Mouse (Mus musculus): ENCODE measurements around the gene Sae1. TPM values are rescaled to one million over a fixed set of nuclear protein-coding genes. Genes with fewer than 3 reads are reported as not detected.

The Sae1 gene
- total RNA-seq, 2 experiments from 2014 or later: 104 to 111 TPM

- intact Hi-C loops (cut with DNase I): no loop called here
- no peak for DNase-seq (ENCODE audit: low spot score in 2 of 2)
Measured at GRCm38 (mm10) chr7:16366669-16367068, 20.9 kb downstream of the Sae1 start.

GRCm38 (mm10) chr7:16366133-16366646 lies 21.4 kb downstream of the Sae1 start:
- DNase-seq (ENCODE audit: low spot score in 2 of 2): no peak
- intact Hi-C loops (cut with DNase I): no loop called here

- DNase-seq (ENCODE audit: low spot score in 2 of 2): no peak
- intact Hi-C loops (cut with DNase I): no loop called here
Measured at GRCm38 (mm10) chr7:16364901-16365500, 22.6 kb downstream of the Sae1 start.

- intact Hi-C loops (cut with DNase I): no loop called here
- no peak for DNase-seq (ENCODE audit: low spot score in 2 of 2)
Measured at GRCm38 (mm10) chr7:16364319-16364718, 23.3 kb downstream of the Sae1 start.

- intact Hi-C loops (cut with DNase I): no loop called here
- no peak for DNase-seq (ENCODE audit: low spot score in 2 of 2)
Measured at GRCm38 (mm10) chr7:16357602-16358001, 30.0 kb downstream of the Sae1 start.

GRCm38 (mm10) chr7:16355854-16356594 lies 31.6 kb downstream of the Sae1 start:
- intact Hi-C loops (cut with DNase I): no loop called here
- DNase-seq (ENCODE audit: low spot score in 2 of 2): no peak

GRCm38 (mm10) chr7:16349999-16350398 lies 37.6 kb downstream of the Sae1 start:
- DNase-seq (ENCODE audit: low spot score in 2 of 2): no peak
- intact Hi-C loops (cut with DNase I): no loop called here

GRCm38 (mm10) chr7:16345297-16345696 lies 42.3 kb downstream of the Sae1 start:
- intact Hi-C loops (cut with DNase I): no loop called here
- DNase-seq (ENCODE audit: low spot score in 2 of 2): no peak

GRCm38 (mm10) chr7:16344598-16344997 lies 43.0 kb downstream of the Sae1 start:
- intact Hi-C loops (cut with DNase I): no loop called here

GRCm38 (mm10) chr7:16337733-16338132 lies 49.9 kb downstream of the Sae1 start:
- no peak for DNase-seq (ENCODE audit: low spot score in 2 of 2)
- intact Hi-C loops (cut with DNase I): no loop called here

More at GRCm38 (mm10) chr7:16344598-16344997, 43.0 kb downstream of the Sae1 start:
- DNase-seq (ENCODE audit: low spot score in 2 of 2): no peak

- no peak for DNase-seq (ENCODE audit: low spot score in 2 of 2)
- intact Hi-C loops (cut with DNase I): no loop called here
Measured at GRCm38 (mm10) chr7:16329146-16329545, 58.5 kb downstream of the Sae1 start.

GRCm38 (mm10) chr7:16326607-16326971 lies 61.0 kb downstream of the Sae1 start:
- intact Hi-C loops (cut with DNase I): loop anchor here (1.0 kb wide), 1 partner anchor 32 kb away; no protein-coding TSS in a partner anchor
- no peak for DNase-seq (ENCODE audit: low spot score in 2 of 2)

- peak; percentile 15 to 35 for DNase-seq (ENCODE audit: low spot score in 2 of 2)
- intact Hi-C loops (cut with DNase I): loop anchor here (1.0 kb wide), 1 partner anchor 32 kb away; no protein-coding TSS in a partner anchor
Measured at GRCm38 (mm10) chr7:16325920-16326606, 61.5 kb downstream of the Sae1 start.

GRCm38 (mm10) chr7:16324661-16325060 lies 62.9 kb downstream of the Sae1 start:
- DNase-seq (ENCODE audit: low spot score in 2 of 2): no peak
- intact Hi-C loops (cut with DNase I): no loop called here

- intact Hi-C loops (cut with DNase I): no loop called here
- no peak for DNase-seq (ENCODE audit: low spot score in 2 of 2)
Measured at GRCm38 (mm10) chr7:16320479-16320878, 67.1 kb downstream of the Sae1 start.

GRCm38 (mm10) chr7:16319216-16319615 lies 68.4 kb downstream of the Sae1 start:
- DNase-seq (ENCODE audit: low spot score in 2 of 2): no peak
- intact Hi-C loops (cut with DNase I): loop anchor here (10.0 kb wide), 1 partner anchor 296 kb away; the partner anchor contains the start of gene Arhgap35

- DNase-seq (ENCODE audit: low spot score in 2 of 2): no peak
- intact Hi-C loops (cut with DNase I): loop anchor here (10.0 kb wide), 1 partner anchor 298 kb away; the partner anchor contains the start of gene Arhgap35
Measured at GRCm38 (mm10) chr7:16317094-16317493, 70.5 kb downstream of the Sae1 start.

- DNase-seq (ENCODE audit: low spot score in 2 of 2): no peak
- intact Hi-C loops (cut with DNase I): loop anchor here (10.0 kb wide), 1 partner anchor 300 kb away; the partner anchor contains the start of gene Arhgap35
Measured at GRCm38 (mm10) chr7:16315222-16315759, 72.3 kb downstream of the Sae1 start.

- no peak for DNase-seq (ENCODE audit: low spot score in 2 of 2)
- intact Hi-C loops (cut with DNase I): loop anchor here (1.0 to 10.0 kb wide), 2 partner anchors 19 to 301 kb away; partner anchors contain the start of gene Arhgap35
Measured at GRCm38 (mm10) chr7:16314221-16314775, 73.3 kb downstream of the Sae1 start.

Data from left cerebral cortex, postnatal 36 days (tissue).